Mouse (Mus musculus) CD4-positive helper T cell, adult 2 months (primary cell): ENCODE data around the gene Klk1b1.
"Not testable (repeated sequence)": the region's sequence is repeated elsewhere in the genome, so short reads cannot be mapped to it uniquely, and the experiment has no call there.

Source experiments
- DNase-seq: peaks from one replicate; pipeline ENCODE4 v3.0.0-alpha.2; 2012; ENCODE audit warnings: low read depth, missing footprints, low spot score

Gene Klk1b1

DNA sequence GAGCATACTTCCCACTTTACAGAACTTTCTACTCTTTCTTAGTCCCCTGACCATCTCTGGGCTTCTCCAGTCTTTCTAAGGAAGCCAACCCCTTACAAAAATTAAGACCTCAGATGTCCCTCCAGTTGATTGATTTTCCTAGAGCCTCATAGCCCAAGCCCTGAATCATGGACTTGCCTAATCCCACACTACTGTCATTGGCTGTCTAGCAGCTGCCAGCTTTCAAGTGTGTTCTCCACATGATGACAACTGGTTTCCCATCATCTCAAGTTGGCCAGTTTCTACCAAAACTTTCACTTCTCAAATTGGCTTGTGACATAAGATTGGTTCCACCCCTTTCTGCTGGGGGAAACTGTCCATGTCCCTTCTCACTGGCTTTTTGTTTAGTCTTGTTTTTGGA is 38.3 kb downstream of the Klk1b1 start:
- DNase-seq = no peak

DNA sequence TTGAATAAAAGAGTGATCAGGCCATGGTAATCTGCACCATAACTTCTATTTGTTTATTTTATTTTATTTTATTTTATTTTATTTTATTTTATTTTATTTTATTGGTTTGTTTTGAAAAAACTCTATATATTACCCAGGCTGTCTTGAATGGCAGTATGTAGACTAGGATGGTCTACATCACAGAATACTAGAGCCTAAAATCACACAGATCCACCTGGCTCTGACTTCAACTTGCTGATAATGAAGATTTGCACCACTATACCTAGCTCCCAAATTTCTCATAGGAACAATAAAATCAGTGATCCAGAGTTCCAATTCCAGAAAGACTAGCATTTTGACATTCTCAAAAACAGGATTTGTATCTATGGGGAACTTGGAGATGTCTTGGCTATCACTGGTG is 45.3 kb downstream of the Klk1b1 start, which contains the start of gene Klk1b26:
Gene Klk1b26, plus strand, starts transcription at position 301 of the 400 bp plus-strand sequence.
- not testable (repeated sequence) for DNase-seq

DNA sequence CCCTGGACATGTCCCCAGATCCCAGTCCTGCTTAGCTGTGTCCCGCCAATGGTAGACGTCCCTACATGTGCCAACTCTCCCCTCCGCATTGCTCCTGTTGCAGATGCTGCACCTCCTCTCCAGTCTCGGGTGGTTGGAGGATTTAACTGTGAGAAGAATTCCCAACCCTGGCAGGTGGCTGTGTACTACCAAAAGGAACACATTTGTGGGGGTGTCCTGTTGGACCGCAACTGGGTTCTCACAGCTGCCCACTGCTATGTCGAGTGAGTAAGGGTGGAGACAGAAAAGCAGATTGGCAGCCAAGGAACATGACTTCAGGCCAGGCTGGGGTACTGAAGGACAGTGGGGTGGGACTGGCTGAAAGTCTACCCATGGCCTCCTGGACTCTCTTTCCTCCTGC is 48.1 kb downstream of the Klk1b1 start:
- DNase-seq = not testable (repeated sequence)

DNA sequence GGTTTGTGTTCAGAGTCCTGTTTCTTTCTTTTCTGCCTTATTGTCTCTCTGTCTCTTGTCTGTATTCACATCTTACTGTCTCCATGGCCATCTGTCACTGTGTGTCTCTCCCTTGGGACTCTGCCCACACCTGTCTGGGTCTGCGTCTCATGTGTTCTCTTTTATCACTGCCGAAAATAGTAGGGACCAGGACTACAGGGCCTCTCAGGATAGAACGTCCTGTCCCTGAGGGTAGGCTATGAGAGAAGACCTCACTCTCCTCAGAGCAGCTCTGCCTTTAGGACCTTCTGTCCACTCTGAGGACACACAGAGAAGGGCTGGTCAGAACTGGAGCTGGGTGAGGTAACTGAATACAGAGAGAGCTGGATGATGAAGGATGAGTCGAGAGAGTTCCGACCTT is 48.5 kb downstream of the Klk1b1 start:
- DNase-seq = no peak
